Mouse (Mus musculus): ENCODE measurements around the gene Bod1. TPM values are rescaled to one million over a fixed set of nuclear protein-coding genes. Genes with fewer than 3 reads are reported as not detected.

Bod1 gene
- 129 and 131 TPM in 2 replicates for polyA plus RNA-seq (2015; fragmentation: Nextera tagmentation; extraction: Ambion mirVana)

DNA sequence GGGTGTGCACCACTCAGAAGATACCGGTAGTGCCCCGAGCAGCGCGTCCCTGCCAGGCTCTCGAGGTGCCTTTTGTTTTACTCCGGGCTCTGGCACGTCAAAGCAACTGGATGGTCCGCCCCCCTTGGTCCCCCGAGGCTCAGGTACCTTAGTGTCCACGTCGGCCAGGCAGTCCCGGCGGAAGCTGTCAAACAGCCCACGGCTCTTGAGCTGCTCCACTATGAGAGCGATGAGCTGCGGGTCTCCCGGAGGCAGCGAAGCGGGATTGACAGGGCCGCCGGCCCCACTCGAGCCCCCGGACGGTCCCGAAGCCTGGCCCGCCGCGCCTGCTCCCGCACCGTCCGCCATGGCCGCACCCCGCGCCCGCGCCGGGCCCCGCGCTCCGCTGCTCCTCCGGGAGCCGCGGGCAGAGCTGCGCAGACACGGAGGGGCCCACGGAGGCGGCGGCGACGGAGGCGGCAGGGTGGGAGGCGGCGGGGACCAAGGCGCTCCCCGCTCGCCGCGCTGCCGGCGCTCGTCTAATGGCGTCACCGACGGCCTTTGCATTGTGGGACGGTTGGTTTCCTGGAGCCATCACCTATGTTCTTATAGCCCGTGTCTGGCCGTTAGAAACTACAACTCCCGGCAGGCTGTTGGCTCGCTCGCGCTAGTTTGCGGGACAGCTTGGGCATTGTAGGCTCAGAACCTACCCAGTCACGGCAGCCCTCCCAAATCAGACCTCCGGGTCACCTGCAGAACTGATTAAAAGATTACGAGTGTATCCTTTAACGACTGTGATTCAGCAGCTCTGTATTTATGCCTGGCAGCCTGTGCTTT lies at the start of gene Bod1:
Gene Bod1 (minus strand): TSS at position 532 of the 816 bp plus-strand sequence.

Other genes with a start within 250 kb of the Bod1 start
- gene Cpeb4, start 200.3 kb upstream of the Bod1 start, polyA plus RNA-seq (2015; fragmentation: Nextera tagmentation; extraction: Ambion mirVana), result 18.1 and 19.2 TPM in 2 replicates